Mouse (Mus musculus) cerebral cortex, adult 2 months (tissue): ENCODE measurements around the gene Rhoc.

Experiments
- WGBS: fragments of 180-500 bp; shearing (Covaris S2); methylation state at CpG from one replicate; pipeline ENCODE4 v1.1.7; 2018; 5-methylcytosine and 5-hydroxymethylcytosine counted together

Gene Rhoc

DNA sequence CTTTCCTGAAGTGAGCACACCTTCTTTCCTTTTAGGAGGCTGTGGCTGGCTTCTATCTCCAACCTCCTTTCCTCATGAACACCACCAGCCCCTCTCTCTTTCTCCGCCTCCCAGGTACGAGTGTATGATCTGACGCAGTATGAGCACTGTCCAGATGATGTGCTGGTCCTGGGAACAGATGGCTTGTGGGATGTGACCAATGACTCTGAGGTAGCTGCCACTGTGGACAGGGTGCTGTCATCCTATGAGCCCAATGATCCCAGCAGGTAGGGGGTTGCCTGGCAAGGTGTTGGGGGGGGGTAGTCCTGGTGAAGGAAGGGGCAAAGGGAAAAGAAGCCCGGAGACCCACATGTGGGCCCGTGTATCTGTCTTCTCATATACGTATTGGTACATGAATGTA, 2.9 kb upstream of the Rhoc start:
- WGBS: 91% methylated on average over 6 of the region's 6 CpGs

DNA sequence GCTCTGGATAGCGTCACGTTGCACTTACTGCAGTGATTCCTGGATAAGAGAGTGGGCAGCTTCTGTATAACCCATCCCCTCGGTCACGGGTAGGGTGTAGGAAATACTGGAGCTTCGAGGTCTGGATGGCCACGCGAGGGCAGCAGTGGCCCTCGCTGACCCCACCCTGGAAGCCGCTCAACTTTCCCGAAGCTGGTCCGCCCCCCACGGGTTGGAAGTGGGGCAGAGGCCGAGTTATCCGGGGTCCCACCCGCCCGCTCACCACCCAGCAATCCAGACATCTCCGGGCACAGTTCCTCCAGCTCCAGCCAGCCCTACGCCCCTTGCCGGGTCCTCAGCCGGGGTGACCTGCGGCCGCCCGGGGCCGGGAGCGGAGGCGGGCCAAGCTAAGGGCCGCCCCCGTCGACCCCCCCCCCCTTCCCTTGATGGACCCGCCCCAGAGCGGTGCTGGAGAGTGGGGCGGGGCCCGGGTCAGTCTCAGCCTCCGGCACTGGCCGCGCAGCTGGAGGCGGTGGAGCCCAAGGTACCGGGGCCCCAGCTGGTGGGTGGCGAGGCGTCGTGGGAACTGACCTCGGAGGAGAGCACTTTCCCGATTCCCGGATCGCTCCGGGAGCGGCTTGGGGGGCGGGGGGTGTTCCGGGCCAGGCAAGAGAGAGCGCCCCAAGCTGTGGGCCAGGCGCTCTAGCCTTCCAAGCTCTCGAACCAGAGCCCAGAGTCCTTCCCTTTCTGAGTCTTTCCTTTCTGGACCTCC, 561 bp downstream of the Rhoc start:
- WGBS: 4% methylated on average over 52 of the region's 52 CpGs

DNA sequence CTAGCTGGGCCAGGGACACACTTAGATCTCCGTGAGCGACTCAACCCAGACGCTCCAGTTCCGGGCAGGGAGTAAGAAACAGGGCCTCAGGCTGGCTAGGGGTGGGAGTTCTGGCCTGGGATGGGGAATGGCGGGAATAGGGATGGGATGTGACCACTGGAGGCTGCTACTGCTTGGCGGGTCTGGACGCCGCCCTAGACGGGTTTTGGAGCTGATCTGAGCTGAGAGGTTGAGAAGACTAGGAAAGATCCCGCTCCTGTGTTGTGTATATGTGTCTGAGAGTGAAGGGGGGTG, 1.1 kb downstream of the Rhoc start:
- WGBS: 19% methylated on average over 10 of the region's 10 CpGs

DNA sequence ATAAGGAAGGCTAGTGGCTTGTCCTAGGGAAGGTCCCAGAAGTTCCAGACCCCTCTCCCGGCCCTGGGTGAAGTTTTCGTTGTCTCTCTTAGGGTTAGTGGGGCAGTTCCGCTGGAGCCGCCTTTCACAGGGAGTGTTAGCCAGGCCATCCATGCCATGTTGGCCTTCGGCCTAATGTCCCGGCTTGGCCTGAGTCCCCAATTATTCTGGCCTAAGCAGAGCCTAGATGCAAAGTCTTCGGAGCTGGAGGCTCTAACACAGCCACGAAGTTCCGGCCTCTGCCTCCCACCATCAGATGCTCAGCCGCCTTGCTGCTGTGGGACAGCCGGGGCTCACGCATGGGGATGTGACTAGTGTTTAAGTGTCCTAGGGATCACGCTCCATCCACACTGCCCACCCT, 1.6 kb downstream of the Rhoc start:
- 27% methylated on average over 13 of the region's 13 CpGs for WGBS

DNA sequence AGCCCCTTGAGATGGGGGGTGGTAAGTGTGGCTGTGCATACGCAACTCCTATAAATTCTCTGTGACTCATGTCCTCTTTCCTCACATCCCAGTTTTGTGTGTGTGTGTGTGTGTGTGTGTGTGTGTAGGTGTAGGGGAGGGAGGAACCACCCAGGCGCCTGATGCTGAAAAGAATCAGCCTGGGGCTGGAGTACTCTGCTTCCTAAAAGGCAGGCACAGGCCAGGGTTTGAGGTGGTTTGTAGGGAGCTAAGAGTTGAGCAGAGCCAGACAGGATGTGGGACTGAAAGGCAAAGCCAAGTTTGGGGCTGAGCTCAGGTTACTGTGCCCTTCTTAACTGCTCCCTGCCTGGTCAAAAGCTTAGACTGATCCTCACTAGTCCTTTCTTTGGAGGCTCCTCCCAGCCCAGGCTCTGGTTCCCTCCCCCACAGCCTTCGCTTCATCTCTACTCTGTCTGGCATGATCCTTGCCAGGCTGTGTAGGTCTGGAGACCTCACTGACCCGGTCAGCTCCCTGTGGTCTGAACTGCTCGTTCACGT, 2.3 kb downstream of the Rhoc start:
- WGBS: 23% methylated on average over 6 of the region's 6 CpGs

DNA sequence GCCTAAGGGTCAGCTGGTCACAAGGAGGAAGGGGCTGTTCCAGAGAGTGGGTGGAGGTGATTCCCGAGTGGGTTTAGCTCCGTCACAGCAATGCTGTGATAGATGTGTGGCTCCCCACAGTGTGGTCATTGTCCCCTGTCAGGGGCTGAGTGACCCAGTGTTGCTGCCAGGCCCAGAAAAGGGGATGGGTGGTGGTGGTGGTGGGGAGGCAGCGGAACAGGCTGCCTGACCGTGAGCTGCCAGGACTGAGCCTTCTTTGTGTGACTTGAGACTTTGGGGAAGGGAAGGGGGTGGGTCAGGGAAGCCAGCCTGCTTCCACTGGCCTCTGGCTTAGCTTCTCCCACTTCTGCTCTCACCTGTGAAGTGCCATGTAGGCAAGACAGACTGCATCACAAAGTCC, 2.8 kb downstream of the Rhoc start:
- 26% methylated on average over 4 of the region's 4 CpGs for WGBS

DNA sequence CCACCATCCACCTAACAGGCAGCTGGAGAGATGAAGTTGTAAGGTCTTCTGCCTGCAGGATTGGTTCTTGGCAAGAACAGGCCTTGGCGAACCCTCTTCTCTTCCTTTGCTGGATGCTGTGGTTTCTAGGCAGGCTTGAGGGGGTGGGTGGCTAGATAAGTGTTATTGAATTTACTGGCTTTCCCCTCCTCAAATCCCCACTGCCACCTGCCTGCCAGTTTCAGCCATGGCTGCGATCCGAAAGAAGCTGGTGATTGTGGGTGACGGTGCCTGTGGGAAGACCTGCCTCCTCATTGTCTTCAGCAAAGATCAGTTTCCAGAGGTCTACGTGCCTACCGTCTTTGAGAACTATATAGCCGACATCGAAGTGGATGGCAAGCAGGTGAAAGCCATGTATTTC, 3.5 kb downstream of the Rhoc start:
- 59% methylated on average over 8 of the region's 8 CpGs for WGBS

DNA sequence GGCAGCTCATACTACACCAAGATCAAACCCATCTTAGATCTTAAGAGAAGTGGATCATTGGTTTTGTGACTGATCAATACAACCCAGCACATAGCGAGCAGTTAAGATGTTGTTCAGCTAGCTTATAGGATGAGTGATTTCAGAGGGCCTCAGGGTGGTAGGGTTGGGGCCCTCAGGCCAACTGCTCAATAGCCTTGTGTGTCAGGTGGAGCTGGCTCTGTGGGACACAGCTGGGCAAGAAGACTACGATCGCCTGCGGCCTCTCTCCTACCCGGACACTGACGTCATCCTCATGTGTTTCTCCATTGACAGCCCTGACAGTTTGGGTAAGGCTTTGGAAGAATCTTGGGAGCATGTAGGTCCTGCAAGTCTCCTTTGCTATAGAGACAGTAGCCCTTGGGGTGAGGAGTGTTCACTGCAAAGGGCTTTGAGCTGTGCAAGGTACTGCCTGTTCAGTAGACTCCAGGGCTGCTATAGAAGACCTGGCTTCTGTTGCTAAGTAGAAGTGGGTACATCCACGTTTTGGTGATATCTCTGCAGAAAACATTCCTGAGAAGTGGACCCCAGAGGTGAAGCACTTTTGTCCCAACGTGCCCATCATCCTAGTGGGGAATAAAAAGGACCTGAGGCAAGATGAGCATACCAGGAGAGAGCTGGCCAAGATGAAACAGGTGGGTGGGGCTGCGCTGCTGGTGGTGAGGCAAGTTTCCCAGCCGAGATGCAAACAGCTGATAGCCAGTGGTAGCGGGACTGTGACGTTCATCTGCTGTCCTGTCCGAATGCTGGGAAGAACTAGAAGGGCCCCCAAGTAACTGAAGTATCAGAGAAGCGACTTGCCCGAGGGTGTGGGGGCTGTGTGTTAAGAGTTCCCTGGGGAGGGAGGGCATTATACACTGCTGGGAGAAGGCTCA, 4.4 kb downstream of the Rhoc start:
- 64% methylated on average over 15 of the region's 15 CpGs for WGBS

DNA sequence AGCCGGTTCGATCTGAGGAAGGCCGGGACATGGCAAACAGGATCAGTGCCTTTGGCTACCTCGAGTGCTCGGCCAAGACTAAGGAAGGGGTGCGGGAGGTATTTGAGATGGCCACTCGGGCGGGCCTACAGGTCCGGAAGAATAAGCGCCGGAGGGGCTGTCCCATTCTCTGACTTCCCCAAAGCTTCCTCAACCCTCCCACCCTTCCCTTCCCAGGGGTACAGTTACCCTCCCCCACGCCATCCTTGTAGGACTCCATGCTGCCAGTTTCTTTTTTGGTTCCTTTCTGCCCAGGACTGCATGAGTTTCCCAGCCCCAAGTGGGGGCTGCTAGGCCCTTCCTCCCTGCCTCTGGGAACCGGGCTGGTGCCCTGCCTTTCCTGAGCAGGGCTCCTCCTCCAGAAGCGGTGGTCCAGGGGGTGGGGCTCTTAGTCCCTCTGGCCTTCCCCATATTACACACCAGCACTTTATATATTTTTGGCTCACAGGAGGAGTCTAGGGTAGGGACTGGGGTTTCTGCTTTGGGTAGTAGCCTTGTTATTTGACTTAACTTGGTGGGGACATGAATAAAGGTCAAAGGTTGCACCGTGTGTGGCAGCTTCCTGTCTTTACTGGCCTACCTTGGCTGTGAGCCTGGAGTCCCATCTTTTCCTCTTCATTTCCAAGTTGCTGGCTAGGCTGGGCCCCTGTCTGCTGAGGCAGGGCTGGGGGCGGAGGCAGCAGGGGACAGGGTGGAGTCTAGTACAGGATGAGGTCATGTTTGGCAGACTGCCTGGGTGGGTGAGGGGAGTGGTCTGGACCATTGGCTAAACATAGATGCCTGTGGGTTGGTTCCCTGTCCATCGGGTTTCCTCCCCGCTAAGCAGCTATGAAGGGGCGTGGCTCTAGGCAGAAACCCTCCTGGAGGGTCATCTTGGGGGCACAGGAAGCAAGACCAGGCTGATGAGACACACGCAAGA, 6.0 kb downstream of the Rhoc start:
- 59% methylated on average over 20 of the region's 20 CpGs for WGBS

DNA sequence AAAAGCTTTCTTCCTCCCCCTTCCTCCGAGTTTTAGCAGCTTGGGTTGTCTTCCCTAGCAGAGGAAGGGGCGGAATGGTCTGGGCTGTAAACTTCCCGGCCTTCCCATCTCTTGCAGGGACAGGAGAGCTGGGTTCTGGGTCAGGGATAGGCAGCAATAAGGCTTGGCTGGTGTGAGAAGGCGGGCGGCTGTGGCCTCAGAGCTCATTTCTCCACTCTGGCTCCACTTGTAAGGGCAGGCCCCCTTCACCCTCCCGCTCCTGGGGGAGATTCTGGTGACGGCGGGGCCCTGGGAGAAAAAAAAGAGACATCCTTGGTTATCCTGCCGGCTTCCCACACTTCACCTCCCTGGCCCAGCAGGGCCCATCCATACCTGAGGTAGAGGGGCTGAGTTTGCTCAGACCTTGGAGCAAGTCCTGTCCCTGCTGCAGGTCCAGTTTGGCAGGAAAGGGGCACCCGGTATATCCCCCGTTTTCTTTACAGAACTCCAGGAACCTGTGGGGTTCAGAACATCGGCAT, 6.8 kb downstream of the Rhoc start:
- WGBS: 73% methylated on average over 12 of the region's 12 CpGs

DNA sequence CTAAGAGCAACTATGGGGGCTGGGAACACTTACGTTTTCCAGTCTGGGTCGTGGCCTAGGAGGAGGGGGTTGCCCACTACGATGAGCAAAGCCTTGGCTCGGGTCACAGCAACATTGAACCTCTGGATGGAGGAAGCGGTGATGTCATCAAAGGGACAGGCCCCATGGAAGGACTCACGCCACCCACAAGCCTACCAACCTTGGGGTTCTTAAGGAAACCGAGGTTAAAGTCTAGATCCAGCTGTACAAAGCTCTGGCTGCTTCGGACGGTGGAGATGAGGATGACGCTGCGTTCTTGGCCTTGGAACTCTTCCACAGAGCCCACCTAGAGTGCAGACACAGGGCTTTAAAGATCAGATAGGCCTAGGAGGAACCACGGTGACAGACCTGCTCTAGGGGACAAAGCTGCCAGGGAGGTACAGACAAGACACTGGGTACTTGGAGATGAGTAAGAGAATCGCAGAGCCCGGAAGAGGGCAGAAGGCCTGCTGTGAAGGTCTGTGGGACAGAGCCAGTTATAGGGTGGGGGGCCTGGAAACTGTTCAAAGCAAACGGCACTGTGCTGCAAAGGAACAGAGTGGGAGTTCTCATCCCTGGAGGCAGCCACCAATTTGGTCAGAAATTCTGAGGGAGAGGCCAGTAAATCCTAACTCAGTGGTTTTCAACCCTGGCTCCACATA, 7.6 kb downstream of the Rhoc start:
- 63% methylated on average over 15 of the region's 15 CpGs for WGBS

DNA sequence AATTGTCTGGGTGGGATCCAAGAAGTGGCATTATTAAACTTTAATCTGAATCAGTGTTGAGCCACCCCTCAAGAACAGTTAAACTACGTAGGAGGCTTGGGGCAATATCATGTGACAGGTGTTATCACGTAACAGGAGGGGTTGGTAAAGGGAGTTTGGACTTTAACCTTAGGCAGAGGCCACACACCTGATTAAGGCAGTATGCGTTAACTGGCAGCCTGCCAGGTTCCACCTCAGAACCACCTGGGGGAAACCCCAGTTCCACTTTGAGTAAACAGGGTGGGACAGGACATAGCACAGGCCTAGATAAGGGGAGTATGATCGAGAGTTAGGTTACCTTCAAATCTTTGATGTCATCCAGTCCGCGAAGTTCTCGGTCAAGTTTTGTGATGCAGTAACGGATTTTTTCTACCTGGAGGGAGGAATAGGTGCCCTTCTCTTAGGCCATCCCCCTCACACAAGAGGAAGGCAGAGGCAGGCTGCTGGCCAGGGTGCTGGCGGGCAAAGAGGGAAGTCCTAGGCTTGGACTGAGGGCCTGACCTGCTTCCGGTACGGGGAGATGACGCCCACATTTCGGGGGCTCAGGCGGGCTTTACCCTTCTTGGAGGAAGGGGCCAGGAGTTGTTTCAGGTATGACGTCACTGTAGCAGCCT, 8.4 kb downstream of the Rhoc start:
- WGBS: 83% methylated on average over 15 of the region's 15 CpGs

DNA sequence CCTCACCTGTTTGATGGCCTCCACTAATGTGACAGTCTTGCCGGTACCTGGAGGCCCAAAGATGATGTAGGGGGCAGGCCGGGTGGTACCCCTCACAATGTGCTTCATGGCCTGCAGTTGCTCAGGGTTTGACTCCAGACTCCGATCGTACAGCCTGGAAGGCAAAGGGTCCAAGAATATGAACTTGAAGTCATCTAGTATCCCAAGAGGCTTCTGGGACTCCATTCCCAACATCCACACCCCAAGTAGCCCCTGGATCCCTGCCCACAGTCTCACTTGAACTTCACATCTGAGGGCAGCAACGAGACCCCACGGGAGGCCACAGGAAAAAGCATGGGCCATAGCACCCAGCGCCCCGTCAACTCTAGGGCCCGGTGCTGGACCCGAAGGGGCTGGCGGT, 12.5 kb downstream of the Rhoc start:
- WGBS: 97% methylated on average over 11 of the region's 11 CpGs

DNA sequence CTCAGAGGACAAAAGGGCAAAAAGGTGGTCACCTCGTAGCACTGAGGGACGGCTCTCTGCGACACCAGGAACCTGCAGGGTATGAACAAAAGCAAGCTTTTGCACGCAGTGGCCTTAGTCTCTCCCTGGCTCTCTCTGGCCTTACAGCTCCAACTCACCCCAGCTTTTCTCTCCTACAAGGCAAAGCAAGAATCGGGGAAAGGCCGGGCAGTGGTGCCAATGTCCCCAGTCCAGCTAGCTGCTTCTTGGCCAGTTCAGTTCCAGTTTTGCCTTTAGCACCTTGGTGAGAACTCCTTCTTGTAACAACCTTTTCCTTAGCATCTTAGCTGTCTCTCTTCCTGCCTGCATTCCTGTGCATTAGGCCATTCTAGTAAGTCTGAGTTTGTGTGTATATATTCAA, 13.3 kb downstream of the Rhoc start:
- 89% methylated on average over 6 of the region's 6 CpGs for WGBS

DNA sequence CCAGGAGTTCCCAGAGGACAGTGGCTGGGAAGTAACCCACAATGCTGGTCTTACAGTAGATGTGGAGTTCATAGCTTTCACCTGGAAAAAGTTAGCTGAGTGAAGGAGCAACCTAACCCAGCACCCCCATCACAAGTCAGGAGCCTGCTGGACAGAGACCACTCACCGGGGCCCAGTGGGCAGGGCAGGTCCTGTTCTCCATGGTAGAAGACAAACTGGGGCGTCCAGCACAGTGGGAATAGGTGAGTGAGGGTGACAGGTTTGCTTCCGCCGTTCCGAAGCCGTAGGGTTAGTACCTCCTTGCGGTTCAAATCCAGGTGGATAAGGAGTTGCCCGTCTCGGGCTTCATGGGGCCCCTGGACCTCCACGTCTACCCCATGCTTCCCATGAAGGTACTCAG, 16.1 kb downstream of the Rhoc start:
- WGBS: 95% methylated on average over 10 of the region's 10 CpGs

DNA sequence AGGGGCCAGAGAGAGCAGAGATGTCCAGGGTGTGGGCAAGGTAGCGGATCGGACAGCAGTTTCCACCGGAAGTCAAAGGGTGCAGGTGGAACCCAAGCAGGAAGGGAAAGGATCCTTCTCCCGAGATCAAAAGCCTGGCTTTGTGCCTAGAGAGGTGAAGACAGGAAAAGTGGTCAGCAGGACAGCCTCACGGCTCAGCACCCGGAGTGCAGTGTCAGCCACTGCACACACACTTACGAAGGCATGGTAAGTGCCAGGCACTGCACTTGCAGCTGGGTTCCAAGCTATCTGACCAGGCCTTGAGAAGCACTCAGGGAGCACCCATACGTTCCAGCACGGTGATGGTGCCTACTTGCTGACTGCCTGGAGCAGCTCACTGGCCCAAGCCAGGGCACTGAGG, 17.4 kb downstream of the Rhoc start:
- WGBS: 78% methylated on average over 9 of the region's 9 CpGs

DNA sequence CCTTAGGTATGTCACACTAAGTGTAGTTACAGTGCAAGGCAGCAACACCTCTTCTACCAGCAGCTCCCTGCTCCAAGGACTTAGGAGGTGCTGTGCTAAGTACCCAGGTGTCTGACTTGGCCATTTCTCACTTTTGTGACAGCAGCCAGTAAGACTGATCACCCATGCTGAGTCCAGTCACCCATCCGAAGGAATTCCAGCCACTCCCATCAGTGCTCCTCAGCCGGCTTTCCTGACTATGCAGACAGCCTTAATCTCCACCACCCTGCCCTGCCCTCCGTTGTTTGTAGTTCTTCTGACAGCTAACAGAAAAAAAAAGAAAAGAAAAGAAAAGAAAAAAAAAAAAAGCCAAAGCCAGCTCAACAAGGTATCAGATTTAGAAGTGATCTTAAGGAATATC, 23.6 kb downstream of the Rhoc start:
- 71% methylated on average over 3 of the region's 3 CpGs for WGBS

DNA sequence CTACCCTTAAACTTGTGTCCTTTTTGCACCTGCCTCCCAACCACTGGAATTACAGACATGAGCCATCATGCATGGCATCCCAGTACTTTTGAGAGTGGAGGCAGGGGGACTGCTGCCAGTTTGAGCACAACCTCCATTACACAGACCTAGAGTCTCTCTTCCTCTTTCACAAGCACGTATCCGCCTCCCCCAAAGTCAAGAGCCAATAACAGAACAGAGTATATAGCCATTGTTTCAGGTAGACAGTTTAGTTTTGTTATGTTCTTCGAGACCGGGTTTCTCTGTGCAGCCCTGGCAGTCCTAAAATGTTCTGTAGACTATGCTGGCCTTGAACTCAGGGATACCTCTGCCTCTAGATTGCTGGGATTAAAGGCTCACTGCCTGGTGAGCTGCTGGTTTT, 24.1 kb downstream of the Rhoc start:
- WGBS: 83% methylated on average over 4 of the region's 4 CpGs

DNA sequence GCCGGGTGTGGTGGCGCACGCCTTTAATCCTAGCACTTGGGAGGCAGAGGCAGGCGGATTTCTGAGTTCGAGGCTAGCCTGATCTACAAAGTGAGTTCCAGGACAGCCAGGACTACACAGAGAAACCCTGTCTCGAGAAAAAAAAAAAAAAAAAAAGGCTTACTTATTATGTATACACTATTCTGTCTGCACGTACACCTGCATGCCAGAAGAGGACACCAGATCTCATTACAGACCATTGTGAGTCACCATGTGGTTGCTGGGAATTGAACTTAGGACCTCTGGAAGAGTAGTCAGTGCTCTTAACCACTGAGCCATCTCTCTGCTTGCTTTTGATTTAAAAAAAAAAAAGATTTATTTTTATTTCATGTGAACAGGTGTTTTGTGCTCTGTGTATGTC, 25.1 kb downstream of the Rhoc start:
- 91% methylated on average over 7 of the region's 7 CpGs for WGBS

DNA sequence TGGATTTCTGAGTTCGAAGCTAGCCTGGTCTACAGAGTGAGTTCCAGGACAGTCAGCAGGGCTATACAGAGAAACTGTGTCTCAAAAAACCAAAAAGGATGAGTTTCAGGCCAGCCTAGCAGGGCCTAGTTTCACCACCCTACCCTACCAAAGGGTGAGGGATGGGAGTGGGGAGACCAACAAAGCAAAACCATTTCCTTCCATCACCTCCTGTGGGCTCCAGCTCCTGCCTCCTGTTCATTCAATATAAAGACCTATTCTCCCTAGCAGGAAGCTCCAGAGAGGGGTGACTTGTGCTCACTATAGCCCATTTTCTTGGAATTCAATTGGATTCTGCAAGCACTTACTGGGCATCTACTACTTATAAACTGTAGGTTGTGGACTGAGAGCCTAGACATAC, 26.6 kb downstream of the Rhoc start:
- WGBS: 100% methylated on average over 1 of the region's 1 CpGs

DNA sequence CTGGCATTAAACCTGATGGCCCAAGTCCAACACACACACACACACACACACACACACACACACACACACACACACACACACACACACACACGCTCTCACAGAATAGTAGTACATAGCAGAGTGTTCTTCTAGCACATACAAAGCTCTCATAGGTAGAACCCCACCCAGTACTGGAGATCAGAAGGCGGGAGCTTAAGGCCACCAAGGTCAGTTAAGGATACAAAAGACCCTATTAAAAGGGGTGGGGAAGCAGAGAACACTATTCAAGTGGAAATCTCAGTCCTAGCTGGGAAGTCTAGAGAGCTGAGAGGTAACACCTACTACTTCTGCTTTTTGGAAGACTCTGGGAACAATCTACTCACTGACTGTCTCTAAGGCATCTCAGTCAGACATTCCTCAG, 27.2 kb downstream of the Rhoc start:
- WGBS: 90% methylated on average over 2 of the region's 2 CpGs
